In genomic region chr3:122483783-122484130, GRCm38 (mm10) we compare ENCODE assay signal across 7 mouse cellular contexts.
DNase-seq lines count a peak whose midpoint lies in the region; ATAC-seq and TF ChIP-seq lines count a peak whose summit lies in the region.

No protein-coding gene starts in this region.

- no peaks in the 10 kb centered on the region for H3K9me3 ChIP-seq in kidney, embryonic 14.5 days (ENCODE audit: control insufficient read depth, low read length)
- no peaks in the 10 kb centered on the region for H3K9me3 ChIP-seq in hindbrain, embryonic 12.5 days (replicated peaks)
- no peaks in the 10 kb centered on the region for H3K9me3 ChIP-seq in midbrain, postnatal 0 days (ENCODE audit: low read length)

- H3K4me2 ChIP-seq in kidney, embryonic 14.5 days (replicated peaks; ENCODE audit: low read depth, low read length), result peak overlapping the region; percentile 30
- 0 out of 2 replicates have a peak overlapping the region, but pooled peaks have one; percentile 24 for H3K4me2 ChIP-seq in hindbrain, embryonic 12.5 days (replicated peaks)
- H3K4me2 ChIP-seq in midbrain, postnatal 0 days (ENCODE audit: low read depth, low read length, poor library complexity, severe bottlenecking), result peak overlapping the region; percentile 29

- no peak for TF ChIP-seq POLR2A in cortical plate, adult 2 months (IDR thresholded peaks at IDR 0.05; ENCODE audit: extremely low read depth, insufficient read depth, low read length)

- peaks cover 32% of the 10 kb centered on the region for H3K4me1 ChIP-seq in kidney, embryonic 14.5 days (ENCODE audit: control insufficient read depth, insufficient read depth, low read length)
- H3K4me1 ChIP-seq in cortical plate, adult 2 months (ENCODE audit: control insufficient read depth, insufficient read depth, low read length), result peaks cover 31% of the 10 kb centered on the region
- peaks cover 52% of the 10 kb centered on the region for H3K4me1 ChIP-seq in hindbrain, embryonic 12.5 days
- H3K4me1 ChIP-seq in midbrain, postnatal 0 days (ENCODE audit: insufficient read depth, low read length), result peaks cover 32% of the 10 kb centered on the region

- no peak; the same call in 1 of the 2 replicates for ATAC-seq in kidney, embryonic 14.5 days (ENCODE audit: low FRiP score, low TSS enrichment)
- ATAC-seq in hindbrain, embryonic 12.5 days (ENCODE audit: low FRiP score), result no peak
- no peak for ATAC-seq in midbrain, postnatal 0 days (ENCODE audit: low FRiP score)

- H3K27ac ChIP-seq in kidney, embryonic 14.5 days (ENCODE audit: low read depth, low read length), result no peak overlapping the region
- peak overlapping the region; percentile 66; the same call in 1 of the 2 replicates for H3K27ac ChIP-seq in cortical plate, adult 2 months (ENCODE audit: insufficient read depth, low read length)
- H3K27ac ChIP-seq in hindbrain, embryonic 12.5 days, result no peak overlapping the region
- peak overlapping the region; percentile 55 for H3K27ac ChIP-seq in midbrain, postnatal 0 days (ENCODE audit: low read depth, low read length)

- WGBS in kidney, embryonic 14.5 days, result 34% methylated on average over 5 of the region's 5 CpGs
- 23% methylated on average over 5 of the region's 5 CpGs for WGBS in hindbrain, embryonic 12.5 days
- 32% methylated on average over 5 of the region's 5 CpGs for WGBS in midbrain, postnatal 0 days

- no peaks in the 10 kb centered on the region for H3K27me3 ChIP-seq in kidney, embryonic 14.5 days (ENCODE audit: control insufficient read depth, insufficient read depth, low read length)
- H3K27me3 ChIP-seq in hindbrain, embryonic 12.5 days, result peaks cover 4% of the 10 kb centered on the region; the same call in 1 of the 2 replicates
- H3K27me3 ChIP-seq in midbrain, postnatal 0 days (ENCODE audit: insufficient read depth, low read length), result no peaks in the 10 kb centered on the region

- TF ChIP-seq CTCF in cortical plate, adult 2 months (IDR thresholded peaks at IDR 0.05; ENCODE audit: extremely low read depth, insufficient read depth, low read length), result no peak
- no peak for TF ChIP-seq CTCF in midbrain, postnatal 0 days (IDR thresholded peaks at IDR 0.05)

- no peaks in the 10 kb centered on the region for H3K36me3 ChIP-seq in kidney, embryonic 14.5 days (ENCODE audit: control insufficient read depth, insufficient read depth, low read length)
- H3K36me3 ChIP-seq in hindbrain, embryonic 12.5 days, result no peaks in the 10 kb centered on the region
- H3K36me3 ChIP-seq in midbrain, postnatal 0 days (ENCODE audit: insufficient read depth, low read length), result no peaks in the 10 kb centered on the region

- no peak overlapping the region for H3K4me3 ChIP-seq in kidney, embryonic 14.5 days (ENCODE audit: low read length)
- H3K4me3 ChIP-seq in cortical plate, adult 2 months (ENCODE audit: insufficient read depth, low read length), result no peak overlapping the region
- no peak overlapping the region for H3K4me3 ChIP-seq in hindbrain, embryonic 12.5 days
- no peak overlapping the region for H3K4me3 ChIP-seq in midbrain, postnatal 0 days (ENCODE audit: low read depth, low read length)

- H3K9ac ChIP-seq in kidney, embryonic 14.5 days (ENCODE audit: low read depth, low read length), result 0 out of 2 replicates have a peak overlapping the region, but pooled peaks have one; percentile 23
- no peak overlapping the region for H3K9ac ChIP-seq in hindbrain, embryonic 12.5 days
- no peak overlapping the region; the same call in 1 of the 2 replicates for H3K9ac ChIP-seq in midbrain, postnatal 0 days (replicated peaks; ENCODE audit: low read length, poor library complexity, severe bottlenecking)

- DNase-seq in kidney, adult 8-10 months, result no peak
- DNase-seq in midbrain, postnatal 0 days (ENCODE audit: low spot score), result no peak
- no peak for DNase-seq in thymus, postnatal 25 days
- no peak for DNase-seq in cerebellum, adult 8-10 months

Comparison
In these comparisons a context has a peak if more than half of its experiments do, and no peak if none do; other contexts are left out.
1. H3K27ac ChIP-seq: peak in cortical plate, adult 2 months (single experiment) and midbrain, postnatal 0 days (single experiment); none in kidney, embryonic 14.5 days (single experiment) and hindbrain, embryonic 12.5 days (single experiment).
2. Peak in every context shown above with its lines, with median percentiles within 50 percentile points of each other: H3K4me2 ChIP-seq.